Mouse (Mus musculus) liver, embryonic 14.5 days (tissue): ENCODE data around the gene Gnat2. TPM values are rescaled to one million over a fixed set of nuclear protein-coding genes. Genes with fewer than 3 reads are reported as not detected.
A peak's percentile ranks its signal among the peaks of the same experiment; 100 is the strongest.

ENCODE experiments used
- ATAC-seq: fragments of 200-750 bp; cut with Nextera tagmentation; 2 replicates; pipeline ENCODE4 v1.8.0; 2017; ENCODE audit warnings: moderate number of reproducible peaks, mild to moderate bottlenecking, moderate library complexity; ENCODE audit not compliant: insufficient read depth
- DNase-seq, 3 experiments: peaks; one replicate each; pipeline ENCODE4 v3.0.0-alpha.2; 2012 to 2013; ENCODE audit warnings: low read depth in 3 of 3, low spot score in 3 of 3
- H3K27ac ChIP-seq: fragments of 300-500 bp; sonication (generic); 2 replicates; pipeline ENCODE4 v1.5.1; 2014; ENCODE audit warnings: moderate library complexity, mild to moderate bottlenecking, control low read depth, inconsistent platforms
- H3K27me3 ChIP-seq: fragments of 300-500 bp; sonication (generic); 2 replicates; pipeline ENCODE4 v1.6.1; 2014; ENCODE audit warnings: mild to moderate bottlenecking, low read length, moderate library complexity; ENCODE audit not compliant: control insufficient read depth, insufficient read depth
- H3K36me3 ChIP-seq: fragments of 300-500 bp; sonication (generic); replicated peaks from 2 replicates; pipeline ENCODE4 v1.6.1; 2014; ENCODE audit warnings: low read depth; ENCODE audit not compliant: control insufficient read depth, insufficient read depth
- H3K4me1 ChIP-seq, 2 experiments: fragments of 200-500 bp in 1 of 2; fragments of 300-500 bp in 1 of 2; sonication (generic) in 1 of 2; replicated peaks; 2 replicates each; pipeline ENCODE4 v1.6.1; 2012 to 2014; ENCODE audit warnings: antibody characterized with exemption in 1 of 2, inconsistent platforms in 1 of 2, low read length in 1 of 2; ENCODE audit not compliant: control insufficient read depth in 2 of 2, insufficient read depth in 2 of 2
- H3K4me2 ChIP-seq: fragments of 300-500 bp; sonication (generic); 2 replicates; pipeline ENCODE4 v1.6.1; 2014; ENCODE audit warnings: low read depth, mild to moderate bottlenecking, control low read depth, moderate library complexity
- H3K4me3 ChIP-seq, 2 experiments: fragments of 200-500 bp in 1 of 2; fragments of 300-500 bp in 1 of 2; sonication (generic) in 1 of 2; 2 replicates each; pipeline ENCODE4 v1.5.1; 2012 to 2014; ENCODE audit warnings: low read depth in 2 of 2, low read length in 2 of 2, mild to moderate bottlenecking in 2 of 2, control low read depth in 1 of 2, inconsistent platforms in 1 of 2, moderate library complexity in 1 of 2; ENCODE audit not compliant: insufficient read depth in 1 of 2
- H3K9ac ChIP-seq: fragments of 300-500 bp; sonication (generic); replicated peaks from 2 replicates; pipeline ENCODE4 v1.6.1; 2014; ENCODE audit warnings: mild to moderate bottlenecking, control low read depth, moderate library complexity
- H3K9me3 ChIP-seq: fragments of 300-500 bp; sonication (generic); 2 replicates; pipeline ENCODE4 v1.6.1; 2016; ENCODE audit warnings: low read length, mixed read lengths; ENCODE audit not compliant: control insufficient read depth
- CTCF ChIP-seq: IDR thresholded peaks from 2 replicates; pipeline ENCODE4 v1.5.1; 2016; ENCODE audit warnings: antibody characterized with exemption, low read depth, control low read depth
- EP300 ChIP-seq: IDR thresholded peaks from 2 replicates; pipeline ENCODE4 v1.6.1; 2016; ENCODE audit warnings: antibody characterized with exemption, low read depth
- WGBS: fragments of 180-500 bp; shearing (Covaris S2); extraction: QIAGEN DNeasy Blood & Tissue Kit; methylation state at CpG from one replicate; pipeline ENCODE4 v1.1.7; 2014; ENCODE audit not compliant: insufficient replicate concordance; 5-methylcytosine and 5-hydroxymethylcytosine counted together
- polyA plus RNA-seq, 2 experiments: library from polyadenylated mRNA; depleted of rRNA in 1 of 2; stranded (reverse) in 1 of 2; unstranded in 1 of 2; fragments of >200 nt; fragmentation: Nextera tagmentation in 1 of 2; extraction: Ambion mirVana in 1 of 2; gene quantifications; 2 replicates each; pipeline versions ENCODE4 v1.2.1 to v1.2.3; 2012 to 2014

Gnat2 gene
- polyA plus RNA-seq, 2 experiments: 1.4 to 2.5 TPM

- Histone ChIP-seq H3K27ac (no peak overlapping the region), H3K9me3 (no peaks in the 10 kb centered on the region)
Measured at GRCm38 (mm10) chr3:108093306-108093705, 717 bp downstream of the Gnat2 start.

GRCm38 (mm10) chr3:108094146-108094545, 1.6 kb downstream of the Gnat2 start:
- H3K27ac ChIP-seq: no peak overlapping the region
- H3K9me3 ChIP-seq: no peaks in the 10 kb centered on the region
- DNase-seq (no peak), ATAC-seq (no peak)
- TF ChIP-seq EP300: no peak
- no peak for TF ChIP-seq CTCF
- H3K27me3 ChIP-seq: no peaks in the 10 kb centered on the region
- WGBS: 74% methylated on average over 1 of the region's 1 CpGs
- H3K4me2 ChIP-seq: no peak overlapping the region
- peaks cover 53 to 62% of the 10 kb centered on the region in 2 experiments for H3K4me1 ChIP-seq
- no peak overlapping the region; the same call in 1 of the 2 replicates for H3K9ac ChIP-seq
- no peaks in the 10 kb centered on the region for H3K36me3 ChIP-seq
- no peak overlapping the region for H3K4me3 ChIP-seq

More at GRCm38 (mm10) chr3:108093306-108093705, 717 bp downstream of the Gnat2 start:
- no peaks in the 10 kb centered on the region for H3K36me3 ChIP-seq
- H3K4me3 ChIP-seq: no peak overlapping the region
- H3K4me1 ChIP-seq: peaks cover 45 to 53% of the 10 kb centered on the region in 2 experiments
- H3K4me2 ChIP-seq: no peak overlapping the region
- ATAC-seq (no peak), DNase-seq (no peak)
- 62% methylated on average over 6 of the region's 6 CpGs for WGBS
- TF ChIP-seq CTCF (no peak), EP300 (no peak)
- no peaks in the 10 kb centered on the region for H3K27me3 ChIP-seq
- no peak overlapping the region for H3K9ac ChIP-seq

GRCm38 (mm10) chr3:108094976-108095760, 2.6 kb downstream of the Gnat2 start:
- Histone ChIP-seq H3K27me3 (no peaks in the 10 kb centered on the region), H3K4me2 (peak overlapping the region; percentile 68), H3K4me3 (no peak overlapping the region), H3K4me1 (peaks cover 59 to 66% of the 10 kb centered on the region in 2 experiments), H3K9me3 (no peaks in the 10 kb centered on the region), H3K9ac (peak overlapping the region; percentile 50), H3K27ac (peak overlapping the region; percentile 93), H3K36me3 (no peaks in the 10 kb centered on the region)
- ATAC-seq (no peak), DNase-seq (no peak)
- 67% methylated on average over 12 of the region's 12 CpGs for WGBS
- TF ChIP-seq EP300 (no peak), CTCF (no peak)

GRCm38 (mm10) chr3:108096226-108096625, 3.6 kb downstream of the Gnat2 start:
- 13% methylated on average over 8 of the region's 8 CpGs for WGBS
- DNase-seq: peak in 1 of 3 experiments; percentile 48
- no peaks in the 10 kb centered on the region for H3K36me3 ChIP-seq
- H3K9ac ChIP-seq: peak overlapping the region; percentile 50
- H3K4me2 ChIP-seq: peak overlapping the region; percentile 68
- no peak for TF ChIP-seq EP300
- no peak for TF ChIP-seq CTCF
- H3K9me3 ChIP-seq: no peaks in the 10 kb centered on the region
- peak; percentile 62 for ATAC-seq
- peak overlapping the region; percentile 7 to 44 for H3K4me3 ChIP-seq
- peak overlapping the region; percentile 93 for H3K27ac ChIP-seq
- no peaks in the 10 kb centered on the region for H3K27me3 ChIP-seq
- peaks cover 59 to 65% of the 10 kb centered on the region in 2 experiments for H3K4me1 ChIP-seq

GRCm38 (mm10) chr3:108096726-108097125, 4.1 kb downstream of the Gnat2 start:
- Histone ChIP-seq H3K27ac (peak overlapping the region; percentile 93), H3K9ac (peak overlapping the region; percentile 50)
- 15% methylated on average over 10 of the region's 10 CpGs for WGBS

More at GRCm38 (mm10) chr3:108096726-108097125, 4.1 kb downstream of the Gnat2 start:
- no peaks in the 10 kb centered on the region for H3K9me3 ChIP-seq
- H3K36me3 ChIP-seq: no peaks in the 10 kb centered on the region
- ATAC-seq (peak; percentile 90), DNase-seq (peak; percentile 89 to 93 (median 93))
- peak overlapping the region; percentile 68 for H3K4me2 ChIP-seq
- no peak for TF ChIP-seq CTCF
- TF ChIP-seq EP300: peak; percentile 100
- H3K4me1 ChIP-seq: peaks cover 59 to 65% of the 10 kb centered on the region in 2 experiments
- H3K27me3 ChIP-seq: no peaks in the 10 kb centered on the region
- peak overlapping the region; percentile 2 to 25; a peak in 3 of 4 replicates for H3K4me3 ChIP-seq
